Mouse (Mus musculus): ENCODE data around the gene Mctp1.
"Not testable (repeated sequence)": the region's sequence is repeated elsewhere in the genome, so short reads cannot be mapped to it uniquely, and the experiment has no call there.

Gene Mctp1

DNA sequence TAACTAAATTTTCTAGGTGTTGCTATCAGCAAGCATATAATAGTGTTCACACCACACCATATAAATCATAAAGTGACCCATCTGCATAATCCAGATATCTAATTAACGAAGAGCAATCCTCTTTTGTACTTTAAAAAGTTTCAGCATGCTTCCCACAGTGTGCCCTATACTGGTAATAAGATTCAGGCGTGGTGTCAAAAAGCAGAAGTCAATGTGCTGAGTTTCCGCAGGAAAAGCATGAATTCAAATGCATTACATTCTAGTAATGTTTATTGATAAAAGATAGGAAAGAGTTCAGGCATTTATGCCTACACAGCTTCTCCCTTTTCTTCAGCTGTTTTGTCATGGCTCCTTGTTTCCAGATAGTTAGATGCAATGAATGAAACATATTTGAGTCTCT is 544.8 kb downstream of the Mctp1 start:
- no peak for DNase-seq (ENCODE audit: low spot score in 2 of 2)

- no peak for DNase-seq (ENCODE audit: low spot score in 2 of 2)
Measured at GRCm38 (mm10) chr13:76932933-76933332, 548.6 kb downstream of the Mctp1 start.

GRCm38 (mm10) chr13:76949234-76949633 is 564.9 kb downstream of the Mctp1 start:
- no peak for DNase-seq (ENCODE audit: low spot score in 2 of 2)

- no peak for DNase-seq (ENCODE audit: low spot score in 2 of 2)
Measured at GRCm38 (mm10) chr13:76967588-76967987, 583.3 kb downstream of the Mctp1 start.

GRCm38 (mm10) chr13:76969386-76969785 is 585.1 kb downstream of the Mctp1 start:
- peak in 1 of 2 experiments; percentile 5 for DNase-seq (ENCODE audit: low spot score in 2 of 2)

- not testable (repeated sequence) for DNase-seq (ENCODE audit: low spot score in 2 of 2)
Measured at GRCm38 (mm10) chr13:76971046-76971445, 586.7 kb downstream of the Mctp1 start.

GRCm38 (mm10) chr13:77002628-77003027 is 618.3 kb downstream of the Mctp1 start:
- DNase-seq (ENCODE audit: low spot score in 2 of 2) = no peak

- DNase-seq (ENCODE audit: low spot score in 2 of 2) = no peak
Measured at GRCm38 (mm10) chr13:77003684-77004083, 619.3 kb downstream of the Mctp1 start.

DNA sequence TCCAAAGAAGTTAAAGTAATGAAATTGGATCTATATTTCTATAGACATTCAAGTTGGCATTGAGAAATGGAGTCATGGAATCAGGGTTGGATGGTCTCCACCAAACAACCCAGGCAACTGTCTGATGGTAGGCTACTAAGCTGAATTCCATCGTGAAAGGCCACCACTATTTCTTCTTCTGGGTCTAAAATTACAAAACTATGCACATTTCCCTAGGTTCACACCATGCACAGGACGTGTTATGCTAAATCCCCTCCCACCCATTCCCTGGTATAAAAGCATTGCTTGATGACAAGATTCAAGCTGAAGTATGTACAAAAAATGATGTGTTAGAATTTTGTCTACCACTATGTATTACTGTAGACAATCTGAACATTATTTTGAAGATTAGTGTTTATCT is 634.5 kb downstream of the Mctp1 start:
- DNase-seq (ENCODE audit: low spot score in 2 of 2) = no peak

- DNase-seq (ENCODE audit: low spot score in 2 of 2) = no peak
Measured at GRCm38 (mm10) chr13:77029594-77029993, 645.3 kb downstream of the Mctp1 start.

GRCm38 (mm10) chr13:77043375-77043774 is 659.0 kb downstream of the Mctp1 start:
- DNase-seq (ENCODE audit: low spot score in 2 of 2) = no peak

- DNase-seq (ENCODE audit: low spot score in 2 of 2) = no peak
Measured at GRCm38 (mm10) chr13:77045375-77045774, 661.0 kb downstream of the Mctp1 start.

DNA sequence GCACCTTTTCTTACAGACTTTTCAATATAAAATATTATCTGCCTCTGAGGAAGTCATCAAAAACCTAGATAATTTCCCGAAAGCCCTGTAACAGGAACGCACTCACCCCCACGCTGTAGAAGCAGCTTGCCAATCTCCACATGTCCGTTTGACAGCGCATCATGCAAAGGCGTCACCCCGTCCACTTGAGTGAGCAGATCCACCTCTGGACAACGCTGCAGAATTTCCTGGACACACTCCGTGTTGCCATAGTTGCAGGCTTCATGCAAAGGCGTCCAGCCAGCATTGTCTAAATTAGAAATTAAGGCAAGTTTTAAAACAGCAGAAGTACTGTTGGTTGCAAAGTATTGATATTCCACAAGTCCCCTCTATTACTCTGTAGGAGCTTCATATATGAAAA is 662.1 kb downstream of the Mctp1 start:
- no peak for DNase-seq (ENCODE audit: low spot score in 2 of 2)

DNA sequence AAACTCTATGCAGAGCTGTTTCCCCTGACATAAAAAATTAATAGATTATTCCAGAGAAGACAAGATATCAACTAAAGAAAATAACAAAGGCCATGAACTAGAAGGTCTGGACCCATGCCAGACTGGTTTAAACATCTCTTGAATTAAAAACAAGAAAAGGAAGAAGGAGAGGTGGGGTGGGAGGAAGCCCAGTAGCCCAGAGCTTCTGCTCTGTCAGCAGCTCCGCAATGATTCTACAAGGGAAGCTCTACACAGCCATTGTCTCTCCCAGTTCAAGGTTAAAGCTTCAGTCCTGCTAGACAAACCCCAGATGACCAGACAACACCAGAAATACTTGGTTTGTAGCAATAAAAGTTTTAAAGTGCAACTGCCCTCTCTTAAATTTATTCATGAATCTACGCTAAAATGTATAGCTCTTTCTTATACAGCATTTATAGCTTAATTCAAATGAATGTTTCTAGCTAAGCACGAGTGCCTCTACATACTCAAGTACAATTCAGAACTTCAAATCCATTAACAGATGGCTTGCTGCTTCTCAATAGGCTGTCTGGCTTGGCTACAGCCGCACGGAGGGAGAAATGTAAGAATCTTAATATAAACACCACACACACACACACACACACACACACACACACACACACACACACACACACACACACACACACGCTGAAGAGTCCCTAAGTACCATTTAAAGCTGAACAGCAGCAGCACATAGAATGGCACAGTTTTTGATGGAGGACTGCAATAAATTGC is 663.0 kb downstream of the Mctp1 start:
- no peak for DNase-seq (ENCODE audit: low spot score in 2 of 2)

- DNase-seq (ENCODE audit: low spot score in 2 of 2) = no peak
Measured at GRCm38 (mm10) chr13:77048461-77048860, 664.1 kb downstream of the Mctp1 start.

DNA sequence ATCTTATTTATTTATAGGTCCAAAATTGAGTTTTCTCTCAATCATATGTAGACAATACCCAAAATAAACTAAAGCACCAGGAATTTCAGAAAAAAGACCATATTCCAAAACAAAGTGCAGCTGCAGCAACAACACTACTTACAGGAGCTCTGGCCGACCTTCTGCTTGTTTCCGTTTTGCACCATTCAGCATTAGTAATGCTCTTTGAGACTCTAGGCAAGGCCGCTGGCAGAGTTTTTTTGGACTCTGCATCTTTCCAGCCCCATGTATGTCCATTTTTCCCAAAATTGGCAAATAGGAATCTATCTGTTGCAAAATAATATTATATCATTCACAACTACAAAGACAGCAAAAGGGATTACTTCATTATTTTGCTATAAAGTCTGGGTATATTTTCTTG is 665.4 kb downstream of the Mctp1 start:
- DNase-seq (ENCODE audit: low spot score in 2 of 2) = no peak

DNA sequence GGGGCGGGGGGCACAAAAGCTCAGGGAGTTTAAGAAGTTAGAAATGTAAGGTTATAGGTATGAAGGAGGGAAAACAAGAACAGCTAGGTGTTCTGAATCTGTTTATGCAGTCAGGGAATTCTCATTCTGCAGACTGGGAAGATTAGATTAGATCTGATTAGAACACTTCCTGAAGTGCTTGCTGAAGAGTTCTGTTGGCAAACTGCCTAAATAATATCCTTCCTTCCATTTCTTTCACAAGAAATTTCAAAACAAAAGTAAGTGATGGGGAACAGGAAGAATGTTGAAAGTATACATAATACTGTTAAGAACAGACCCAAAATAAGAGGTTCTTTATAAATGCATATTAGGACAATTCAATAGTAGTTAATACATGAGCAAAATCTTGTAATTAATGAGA is 678.9 kb downstream of the Mctp1 start:
- DNase-seq (ENCODE audit: low spot score in 2 of 2) = no peak

DNA sequence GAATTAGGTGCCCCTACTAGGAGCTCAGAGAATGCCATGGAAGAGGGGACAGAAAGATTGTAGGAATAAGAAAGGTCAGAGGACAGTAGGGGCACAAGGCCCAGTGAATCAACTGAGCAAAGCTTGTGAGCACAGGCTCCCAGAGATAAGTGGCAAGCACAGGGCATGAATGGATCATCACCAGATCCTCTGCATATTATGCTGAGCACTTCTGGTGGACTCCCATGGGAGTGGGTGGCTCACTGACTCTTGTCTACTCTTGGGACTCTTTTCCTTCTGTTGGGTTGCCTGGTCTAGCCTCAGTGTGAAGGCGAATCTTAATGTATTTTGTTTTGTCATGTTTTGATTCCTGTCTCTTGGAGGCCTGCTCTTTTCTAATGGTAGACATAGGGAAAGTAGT is 684.5 kb downstream of the Mctp1 start:
- no peak for DNase-seq (ENCODE audit: low spot score in 2 of 2)

DNA sequence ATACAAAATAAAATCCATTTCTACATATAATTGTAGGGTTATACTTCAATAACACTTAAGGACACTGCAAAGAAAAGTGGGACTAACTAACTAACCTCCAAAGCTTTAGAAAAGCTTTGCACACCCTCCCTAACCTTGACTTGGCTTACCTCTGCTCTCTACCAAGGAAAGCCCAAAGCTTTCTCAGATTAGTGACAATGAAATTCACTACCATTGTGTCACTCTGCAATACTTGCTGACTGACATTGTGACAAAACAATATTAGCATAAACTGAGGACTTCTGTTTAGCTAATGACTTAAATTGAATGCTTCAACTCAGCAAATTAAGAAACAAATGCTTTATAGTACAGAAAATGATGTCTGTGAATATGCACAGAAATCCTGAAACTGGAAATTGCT is 687.7 kb downstream of the Mctp1 start:
- no peak for DNase-seq (ENCODE audit: low spot score in 2 of 2)

All from spleen, postnatal 14 days (tissue).